Mouse (Mus musculus) CH12.LX (cell line): ENCODE measurements around the gene Selplg. TPM values are rescaled to one million over a fixed set of nuclear protein-coding genes. Genes with fewer than 3 reads are reported as not detected.

Experiments
- DNase-seq: peaks from one replicate; pipeline ENCODE4 v3.0.0-alpha.2; 2013; ENCODE audit errors: extremely low read depth
- H3K27ac ChIP-seq: 2 replicates; pipeline ENCODE4 v1.5.1; 2012; ENCODE audit warnings: low read depth, mild to moderate bottlenecking, control low read depth, moderate library complexity; ENCODE audit not compliant: insufficient read depth
- H3K27me3 ChIP-seq: replicated peaks from 2 replicates; pipeline ENCODE3; 2012; ENCODE audit warnings: inconsistent platforms
- H3K36me3 ChIP-seq, 2 experiments: replicated peaks in 1 of 2; 2 replicates each; pipeline versions ENCODE3 to v1.6.1; 2012; ENCODE audit warnings: inconsistent platforms in 1 of 2, low read length in 1 of 2, mild to moderate bottlenecking in 1 of 2, mixed read lengths in 1 of 2, moderate library complexity in 1 of 2; ENCODE audit not compliant: control insufficient read depth in 1 of 2, insufficient read depth in 1 of 2
- H3K4me1 ChIP-seq, 2 experiments: 2 replicates each; pipeline ENCODE4 v1.6.1; 2012; ENCODE audit warnings: inconsistent platforms in 1 of 2, moderate library complexity in 1 of 2; ENCODE audit not compliant: insufficient read depth in 2 of 2, control insufficient read depth in 1 of 2
- H3K4me2 ChIP-seq: 2 replicates; pipeline ENCODE4 v1.6.1; 2012; ENCODE audit warnings: low read depth, mild to moderate bottlenecking, control low read depth; ENCODE audit not compliant: poor library complexity, insufficient read depth, severe bottlenecking
- H3K4me3 ChIP-seq, 3 experiments: fragments of 150-350 bp in 1 of 3; sonication (generic) in 1 of 3; replicated peaks in 1 of 3; 2 replicates each; pipeline versions ENCODE3 to v1.5.1; 2011 to 2012; ENCODE audit warnings: low read depth in 2 of 3, low read length in 2 of 3, mild to moderate bottlenecking in 2 of 3, moderate library complexity in 2 of 3, control low read depth in 1 of 3, improper control_type of control experiment in 1 of 3, inconsistent platforms in 1 of 3, mixed read lengths in 1 of 3; ENCODE audit not compliant: poor library complexity in 1 of 3
- H3K79me2 ChIP-seq: replicated peaks from 2 replicates; pipeline ENCODE4 v1.6.1; 2012; ENCODE audit warnings: mild to moderate bottlenecking, moderate library complexity; ENCODE audit not compliant: control insufficient read depth, poor library complexity, insufficient read depth, severe bottlenecking; ENCODE audit errors: extremely low read depth
- H3K9ac ChIP-seq: 2 replicates; pipeline ENCODE4 v1.6.1; 2012; ENCODE audit warnings: low read depth, mild to moderate bottlenecking, control low read depth, moderate library complexity; ENCODE audit not compliant: insufficient read depth
- H3K9me3 ChIP-seq: replicated peaks from 2 replicates; pipeline ENCODE3; 2012; ENCODE audit warnings: low read length, inconsistent platforms, mixed read lengths
- BHLHE40 ChIP-seq: IDR thresholded peaks from 2 replicates; pipeline ENCODE4 v1.6.1; 2011; ENCODE audit warnings: mild to moderate bottlenecking, low read depth, low read length, improper control_type of control experiment
- CHD2 ChIP-seq: IDR thresholded peaks from 2 replicates; pipeline ENCODE4 v1.6.1; 2011; ENCODE audit warnings: low read length, improper control_type of control experiment
- CTCF ChIP-seq, 2 experiments: IDR thresholded peaks in 1 of 2; conservative IDR thresholded peaks in 1 of 2; 2 replicates each; pipeline ENCODE4 v1.5.1; 2011 to 2012; ENCODE audit warnings: low read depth in 2 of 2, low read length in 2 of 2, improper control_type of control experiment in 1 of 2, inconsistent platforms in 1 of 2, mild to moderate bottlenecking in 1 of 2, moderate library complexity in 1 of 2
- JUN ChIP-seq: IDR thresholded peaks from 2 replicates; pipeline ENCODE4 v1.6.1; 2011; ENCODE audit warnings: low read depth, mild to moderate bottlenecking, low read length, improper control_type of control experiment, moderate library complexity; ENCODE audit not compliant: insufficient read depth
- MYC ChIP-seq: IDR thresholded peaks from 2 replicates; pipeline ENCODE4 v1.6.1; 2011; ENCODE audit warnings: low read depth, mild to moderate bottlenecking, improper control_type of control experiment, low read length
- NELFE ChIP-seq: IDR thresholded peaks from 2 replicates; pipeline ENCODE4 v1.6.1; 2011; ENCODE audit warnings: low read depth, low read length, improper control_type of control experiment
- PAX5 ChIP-seq: IDR thresholded peaks from 2 replicates; pipeline ENCODE4 v1.6.1; 2012; ENCODE audit warnings: low read length, inconsistent platforms, mixed read lengths
- RCOR1 ChIP-seq: conservative IDR thresholded peaks from 2 replicates; pipeline ENCODE4 v1.6.1; 2012; ENCODE audit warnings: low read depth, mild to moderate bottlenecking, inconsistent platforms, low read length, improper control_type of control experiment
- SIN3A ChIP-seq: IDR thresholded peaks from 2 replicates; pipeline ENCODE4 v1.6.1; 2012; ENCODE audit warnings: low read length, improper control_type of control experiment, inconsistent platforms
- UBTF ChIP-seq: IDR thresholded peaks from 2 replicates; pipeline ENCODE4 v1.6.1; 2012; ENCODE audit warnings: low read depth, mild to moderate bottlenecking, inconsistent platforms, low read length, improper control_type of control experiment, moderate library complexity
- USF1 ChIP-seq: IDR thresholded peaks from 2 replicates; pipeline ENCODE4 v1.6.1; 2014; ENCODE audit warnings: low read depth, mild to moderate bottlenecking, inconsistent platforms, low read length, improper control_type of control experiment
- ZC3H11A ChIP-seq: IDR thresholded peaks from 2 replicates; pipeline ENCODE4 v1.6.1; 2012; ENCODE audit warnings: low read depth, mild to moderate bottlenecking, inconsistent platforms, low read length, improper control_type of control experiment
- ZMIZ1 ChIP-seq: IDR thresholded peaks from 2 replicates; pipeline ENCODE4 v1.6.1; 2012; ENCODE audit warnings: low read depth, mild to moderate bottlenecking, inconsistent platforms, low read length, improper control_type of control experiment
- ZNF384 ChIP-seq: IDR thresholded peaks from 2 replicates; pipeline ENCODE4 v1.6.1; 2012; ENCODE audit warnings: low read depth, low read length, improper control_type of control experiment, inconsistent platforms
- dilution Hi-C: fragments of 300-500 bp; cut with MboI; formaldehyde crosslinking; loops from 2 replicates; pipeline ENCODE4 v1.14.3; 2020; ENCODE audit warnings: low sequenced_read_pairs; ENCODE audit not compliant: extremely low pct_unique_long_range_greater_than_20kb, extremely low pct_ligation_motif_present
- in situ Hi-C: fragments of 300-500 bp; cut with MboI; formaldehyde crosslinking; loops from 3 replicates; pipeline ENCODE4 v1.14.3; 2019; ENCODE audit warnings: low sequenced_read_pairs, low pct_ligation_motif_present, low pct_unique_long_range_greater_than_20kb, mixed read lengths
- polyA plus RNA-seq: library from polyadenylated mRNA; unstranded; fragments of >175 nt; gene quantifications from 2 replicates; pipeline ENCODE4 v1.2.1, GENCODE M21; 2012; ENCODE audit warnings: low read depth; ENCODE audit not compliant: insufficient read length
- total RNA-seq, 2 experiments: library from RNA; depleted of rRNA; stranded (reverse); fragments of 300-350 nt in 1 of 2; fragments of >200 nt in 1 of 2; gene quantifications; 2 replicates each; pipeline ENCODE4 v1.2.3; 2012 to 2014

Gene Selplg
- total and polyA plus RNA-seq, 3 experiments = 29.4 to 58.5 (median 41.6) TPM

DNA sequence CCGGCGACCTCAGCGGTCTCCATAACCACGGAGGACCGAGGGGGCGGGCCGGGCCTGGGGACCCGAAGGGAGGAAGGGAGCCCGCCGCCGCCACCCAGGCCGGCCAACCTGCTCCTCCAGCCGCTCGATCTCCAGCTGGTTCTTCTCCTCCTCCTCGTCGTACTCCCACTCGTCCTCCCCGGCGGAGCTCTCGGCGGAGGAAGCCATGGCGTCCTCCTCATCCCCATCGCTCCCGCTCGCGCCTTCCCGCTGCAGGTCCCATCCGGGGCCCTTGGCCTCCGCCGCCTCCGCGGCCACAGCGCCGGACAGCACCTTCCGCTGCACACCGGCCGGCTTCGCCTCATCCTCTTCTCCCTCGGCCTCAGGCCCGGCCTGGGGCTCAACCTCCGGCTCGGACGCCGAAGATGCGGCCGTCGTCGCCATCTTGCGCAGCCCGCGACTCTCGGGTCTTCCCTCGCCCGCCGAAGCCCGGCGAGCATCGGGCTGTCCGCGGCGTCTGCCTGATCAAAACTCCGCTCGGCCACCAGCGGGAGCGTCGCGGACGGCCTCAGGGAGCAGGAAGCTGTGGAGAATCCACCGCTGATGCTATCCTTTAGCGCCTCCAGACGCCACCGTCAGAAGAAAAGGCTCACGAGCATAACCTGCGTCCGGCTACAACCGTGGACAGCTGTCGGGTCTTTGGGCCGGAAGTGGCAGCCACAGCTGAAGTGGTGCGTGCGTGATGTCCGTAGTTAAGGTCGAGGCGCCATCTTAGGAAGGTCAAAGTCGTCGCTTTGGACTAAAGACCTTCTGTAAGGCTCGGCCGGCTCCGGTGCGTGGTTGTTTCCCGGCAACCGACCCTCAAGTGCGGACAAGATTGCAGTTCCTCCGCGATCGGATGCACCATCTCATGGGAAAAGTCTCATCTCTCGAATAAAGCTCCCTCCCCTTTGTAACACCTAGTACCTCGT lies 61.0 kb downstream of the Selplg start (continued):
- peak; percentile 84 for TF ChIP-seq MYC

DNA sequence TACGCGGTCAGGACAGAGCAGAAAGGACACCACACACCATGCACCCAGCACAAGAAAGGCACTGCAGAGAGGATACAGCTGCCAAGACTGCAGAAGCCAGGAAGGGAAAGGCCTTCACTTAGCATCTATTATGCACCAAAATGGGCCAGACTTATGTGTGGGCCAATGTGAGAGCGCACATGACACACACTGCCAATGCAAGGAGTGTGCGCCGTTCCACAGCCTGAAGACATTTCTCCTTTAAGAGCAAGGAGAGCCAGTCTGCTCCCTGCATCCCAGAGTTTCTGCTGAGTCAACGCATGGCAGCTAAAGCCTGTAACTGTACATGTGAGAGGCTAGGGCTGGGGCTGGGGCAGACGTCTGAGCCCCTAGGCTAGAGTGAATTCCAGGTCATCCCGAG lies 63.6 kb downstream of the Selplg start:
- no peaks in the 10 kb centered on the region for H3K9me3 ChIP-seq
- no peak overlapping the region for H3K9ac ChIP-seq
- TF ChIP-seq ZMIZ1 (no peak), PAX5 (no peak), CTCF (conservative IDR thresholded peaks at IDR 0.05 in 1 of 2, IDR thresholded peaks at IDR 0.05 in 1 of 2; ENCODE audit: low read depth in 2 of 2, low read length in 2 of 2) (no peak), SIN3A (no peak), ZNF384 (no peak), NELFE (no peak), ZC3H11A (no peak), JUN (no peak), UBTF (no peak), RCOR1 (no peak), CHD2 (no peak), USF1 (no peak), BHLHE40 (no peak)
- H3K27ac ChIP-seq = no peak overlapping the region
- H3K4me1 ChIP-seq = peaks cover 31 to 67% of the 10 kb centered on the region in 2 experiments
- no peak for DNase-seq
- H3K79me2 ChIP-seq = peaks cover 82% of the 10 kb centered on the region
- H3K4me3 ChIP-seq = no peak overlapping the region
- no peak overlapping the region for H3K4me2 ChIP-seq
- peaks cover 29 to 53% of the 10 kb centered on the region in 2 experiments for H3K36me3 ChIP-seq
- no peaks in the 10 kb centered on the region for H3K27me3 ChIP-seq
- dilution Hi-C loops = no loop called here
- in situ Hi-C loops = no loop called here

Other genes starting within 250 kb of the Selplg start
- not detected in 2 replicates for gene Cmklr1, start 182.2 kb downstream of the Selplg start, total RNA-seq (2012; rRNA removed)
- gene Cmklr1, start 182.2 kb downstream of the Selplg start, total RNA-seq (2014; rRNA removed) = not detected in 2 replicates
- not detected in 2 replicates for gene Cmklr1, start 182.2 kb downstream of the Selplg start, polyA plus RNA-seq
- not detected in 2 replicates for gene 1700069L16Rik, start 107.9 kb downstream of the Selplg start, total RNA-seq (2012; rRNA removed)
- not detected in 2 replicates for gene 1700069L16Rik, start 107.9 kb downstream of the Selplg start, total RNA-seq (2014; rRNA removed)
- not detected in 2 replicates for gene 1700069L16Rik, start 107.9 kb downstream of the Selplg start, polyA plus RNA-seq
- gene Ficd, start 96.8 kb downstream of the Selplg start, total RNA-seq (2012; rRNA removed) = 2.4 and 3.4 TPM in 2 replicates
- 2.0 and 2.5 TPM in 2 replicates for gene Ficd, start 96.8 kb downstream of the Selplg start, total RNA-seq (2014; rRNA removed)
- 2.2 and 2.4 TPM in 2 replicates for gene Ficd, start 96.8 kb downstream of the Selplg start, polyA plus RNA-seq
- 66.1 and 67.0 TPM in 2 replicates for gene Sart3, start 60.1 kb downstream of the Selplg start, total RNA-seq (2012; rRNA removed)
- 27.2 and 28.8 TPM in 2 replicates for gene Sart3, start 60.1 kb downstream of the Selplg start, total RNA-seq (2014; rRNA removed)
- 104 and 113 TPM in 2 replicates for gene Sart3, start 60.1 kb downstream of the Selplg start, polyA plus RNA-seq
- 79.3 and 81.5 TPM in 2 replicates for gene Iscu, start 59.9 kb downstream of the Selplg start, total RNA-seq (2012; rRNA removed)
- 70.6 and 72.1 TPM in 2 replicates for gene Iscu, start 59.9 kb downstream of the Selplg start, total RNA-seq (2014; rRNA removed)
- gene Iscu, start 59.9 kb downstream of the Selplg start, polyA plus RNA-seq = 83.0 and 86.7 TPM in 2 replicates
- 0.30 and 0.46 TPM in 2 replicates for gene Tmem119, start 32.1 kb downstream of the Selplg start, total RNA-seq (2012; rRNA removed)
- gene Tmem119, start 32.1 kb downstream of the Selplg start, total RNA-seq (2014; rRNA removed) = 0.55 and 1.0 TPM in 2 replicates
- 0.97 and 1.5 TPM in 2 replicates for gene Tmem119, start 32.1 kb downstream of the Selplg start, polyA plus RNA-seq
- gene Coro1c, start 76.1 kb upstream of the Selplg start, total RNA-seq (2012; rRNA removed) = 66.1 and 74.6 TPM in 2 replicates
- 67.9 and 69.9 TPM in 2 replicates for gene Coro1c, start 76.1 kb upstream of the Selplg start, total RNA-seq (2014; rRNA removed)
- 87.4 and 96.4 TPM in 2 replicates for gene Coro1c, start 76.1 kb upstream of the Selplg start, polyA plus RNA-seq
- gene Ssh1, start 161.2 kb upstream of the Selplg start, total RNA-seq (2012; rRNA removed) = 5.6 and 8.2 TPM in 2 replicates
- gene Ssh1, start 161.2 kb upstream of the Selplg start, total RNA-seq (2014; rRNA removed) = 2.3 and 3.0 TPM in 2 replicates
- 8.1 and 8.9 TPM in 2 replicates for gene Ssh1, start 161.2 kb upstream of the Selplg start, polyA plus RNA-seq
- gene Dao, start 171.1 kb upstream of the Selplg start, total RNA-seq (2012; rRNA removed) = 0.97 and 1.4 TPM in 2 replicates
- gene Dao, start 171.1 kb upstream of the Selplg start, total RNA-seq (2014; rRNA removed) = 1.9 TPM in 2 replicates
- gene Dao, start 171.1 kb upstream of the Selplg start, polyA plus RNA-seq = 3.6 TPM in 2 replicates
- 11.5 and 13.0 TPM in 2 replicates for gene Usp30, start 232.8 kb upstream of the Selplg start, total RNA-seq (2012; rRNA removed)
- gene Usp30, start 232.8 kb upstream of the Selplg start, total RNA-seq (2014; rRNA removed) = 13.0 and 15.5 TPM in 2 replicates
- 14.5 and 16.1 TPM in 2 replicates for gene Usp30, start 232.8 kb upstream of the Selplg start, polyA plus RNA-seq